Mouse (Mus musculus) erythroblast, adult 5-6 weeks (primary cell): Measurements from ENCODE around the gene Anapc15-ps. TPM values are rescaled to one million over a fixed set of nuclear protein-coding genes. Genes with fewer than 3 reads are reported as not detected.

Source experiments
- ATAC-seq: replicated peaks from 2 replicates; pipeline ENCODE4 v1.8.0; 2016; ENCODE audit warnings: moderate number of reproducible peaks, mild to moderate bottlenecking, moderate TSS enrichment, inconsistent platforms; ENCODE audit not compliant: poor library complexity, low FRiP score, severe bottlenecking
- total RNA-seq, 2 experiments: library from RNA; stranded (forward) in 1 of 2; stranded (reverse) in 1 of 2; fragments of 150-400 nt in 1 of 2; fragments of 200-764, 138-1000 nt in 1 of 2; gene quantifications; 2 replicates each; pipeline versions ENCODE4 v1.2.3 to v1.2.4; 2015 to 2017; ENCODE audit warnings: low replicate concordance in 2 of 2

The Anapc15-ps gene
- total RNA-seq, 2 experiments from 2014 or later, result not detected

DNA sequence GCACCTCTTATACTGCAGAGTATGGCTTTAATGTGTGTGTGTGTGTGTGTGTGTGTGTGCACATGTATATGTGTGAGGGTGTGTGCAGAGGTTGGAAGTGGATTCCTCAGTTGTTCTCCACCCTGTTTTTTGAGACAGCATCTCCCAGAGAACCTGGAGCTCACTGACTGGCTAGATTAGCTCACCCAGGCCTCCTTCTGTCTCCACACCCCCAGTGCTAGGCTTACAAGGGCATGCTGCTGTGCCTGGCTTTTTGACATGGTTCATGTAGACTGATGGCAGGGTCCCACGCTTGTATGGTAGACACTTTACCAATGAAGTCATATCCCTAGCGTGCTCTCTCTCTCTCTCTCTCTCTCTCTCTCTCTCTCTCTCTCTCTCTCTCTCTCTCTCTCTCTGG lies 3.1 kb upstream of the Anapc15-ps start:
- no peak for ATAC-seq

DNA sequence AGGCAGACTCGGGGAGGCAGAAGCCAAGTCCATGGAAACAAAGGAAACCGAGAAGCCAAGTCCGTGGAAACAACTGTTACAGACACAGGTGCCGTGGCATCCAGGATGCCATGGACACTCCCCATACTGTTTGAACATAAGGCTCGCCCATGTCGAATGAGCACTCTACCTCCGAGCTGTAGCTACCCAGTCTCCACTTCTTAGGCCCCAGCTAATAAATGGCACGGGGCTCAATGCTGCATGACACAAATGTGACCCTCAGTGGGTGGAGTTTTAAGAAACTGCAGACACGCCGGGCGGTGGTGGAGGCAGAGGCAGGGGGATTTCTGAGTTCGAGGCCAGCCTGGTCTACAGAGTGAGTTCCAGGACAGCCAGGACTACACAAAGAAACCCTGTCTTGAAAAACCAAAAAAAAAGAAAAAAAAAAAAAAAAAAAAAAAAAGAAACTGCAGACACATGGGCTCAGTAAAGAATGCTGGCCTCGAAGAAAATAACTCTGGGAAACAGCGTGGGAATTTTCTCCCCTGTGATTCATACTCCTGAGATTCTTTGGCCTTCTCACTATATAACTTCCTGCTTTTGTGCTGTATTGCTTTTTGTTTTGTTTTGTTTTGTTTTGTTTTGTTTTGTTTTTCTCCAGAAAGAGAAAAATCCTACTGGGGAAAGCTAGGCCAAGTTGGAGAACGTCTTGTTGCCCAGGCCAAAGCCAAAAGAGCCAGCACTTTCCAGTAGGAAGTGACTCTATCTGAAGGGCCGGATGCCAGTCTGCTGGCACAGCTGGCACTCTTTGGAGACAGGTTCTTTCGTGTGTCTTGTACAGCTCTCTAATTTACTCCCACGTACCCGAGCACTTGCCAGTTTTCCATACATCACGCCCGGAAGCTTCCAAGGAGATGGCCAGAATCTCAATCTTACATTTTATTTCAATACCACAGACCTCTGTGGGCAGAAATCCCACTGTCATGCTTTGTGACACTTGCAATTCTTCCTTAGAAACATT lies 2.2 kb downstream of the Anapc15-ps start:
- no peak for ATAC-seq

DNA sequence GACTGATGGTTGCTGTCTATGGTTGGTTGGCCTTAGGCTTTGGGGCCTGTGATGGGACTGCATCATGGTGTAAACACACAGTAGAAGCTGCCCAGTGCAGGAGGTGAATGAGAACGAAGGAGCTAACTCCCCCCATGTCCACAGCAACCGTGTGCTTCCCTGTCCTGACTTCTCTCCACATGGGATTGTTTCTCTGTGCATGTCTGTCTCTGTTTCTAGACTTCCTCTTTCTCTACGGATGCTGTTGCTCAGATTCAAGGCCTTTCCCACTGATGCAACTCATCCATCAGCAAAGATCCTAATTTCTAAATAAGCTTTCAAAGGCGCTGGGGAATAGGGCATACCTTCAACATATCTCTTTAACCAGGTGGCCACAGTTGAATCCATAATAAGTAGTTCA lies 3.4 kb downstream of the Anapc15-ps start:
- ATAC-seq, result no peak

DNA sequence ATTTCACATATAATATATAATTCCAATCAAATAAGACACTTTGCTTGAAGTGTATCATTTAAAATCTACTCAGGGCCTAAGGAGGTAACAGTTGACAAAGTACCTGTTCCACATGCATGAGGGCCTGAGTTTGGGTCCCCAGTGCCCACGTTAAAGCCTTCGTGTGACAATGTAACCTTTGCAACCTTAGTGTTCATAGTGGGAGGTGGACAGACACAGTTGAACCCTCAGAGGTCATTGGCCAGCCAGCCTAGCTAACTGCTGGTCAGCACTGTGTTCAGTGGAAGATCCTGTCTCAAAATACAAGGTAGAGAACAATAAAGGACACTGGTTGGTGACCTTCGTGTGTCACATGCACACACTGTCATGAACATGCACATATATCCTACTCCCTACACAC lies 4.2 kb downstream of the Anapc15-ps start:
- ATAC-seq, result no peak

DNA sequence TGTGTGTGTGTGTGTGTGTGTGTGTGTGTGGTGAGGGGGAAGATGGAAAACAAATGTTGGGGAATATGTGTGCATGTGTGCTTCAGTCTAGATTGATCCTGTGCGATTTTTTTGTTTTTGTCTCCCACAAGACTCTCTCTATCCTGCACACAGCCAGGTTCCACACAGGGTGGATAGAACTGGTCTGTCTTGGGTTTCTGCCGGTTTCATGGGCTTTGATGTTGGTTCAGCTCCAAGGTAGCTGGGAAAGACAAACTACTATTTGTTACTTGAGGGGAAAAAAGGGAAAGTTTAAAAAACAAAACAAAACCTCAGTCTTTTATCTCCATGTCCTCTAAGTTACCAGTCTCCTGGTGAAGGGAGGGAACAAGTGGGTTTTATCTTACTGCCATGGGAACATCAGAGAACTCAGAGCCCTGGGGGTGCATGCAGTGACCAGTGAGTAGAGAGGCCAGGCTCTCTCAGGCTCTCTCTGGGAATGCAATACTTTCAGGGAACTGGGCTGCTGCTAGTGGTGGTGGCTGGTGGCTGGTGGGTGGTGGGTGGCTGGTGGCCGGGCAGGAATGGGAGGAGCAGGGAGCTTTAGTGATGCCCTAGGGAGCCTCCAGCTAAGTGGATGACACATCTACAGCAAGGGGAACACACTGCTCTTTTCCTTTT lies 5.8 kb downstream of the Anapc15-ps start:
- ATAC-seq, result no peak

- ATAC-seq, result no peak
Observed at GRCm38 (mm10) chr10:95666791-95667190, 6.5 kb downstream of the Anapc15-ps start.

DNA sequence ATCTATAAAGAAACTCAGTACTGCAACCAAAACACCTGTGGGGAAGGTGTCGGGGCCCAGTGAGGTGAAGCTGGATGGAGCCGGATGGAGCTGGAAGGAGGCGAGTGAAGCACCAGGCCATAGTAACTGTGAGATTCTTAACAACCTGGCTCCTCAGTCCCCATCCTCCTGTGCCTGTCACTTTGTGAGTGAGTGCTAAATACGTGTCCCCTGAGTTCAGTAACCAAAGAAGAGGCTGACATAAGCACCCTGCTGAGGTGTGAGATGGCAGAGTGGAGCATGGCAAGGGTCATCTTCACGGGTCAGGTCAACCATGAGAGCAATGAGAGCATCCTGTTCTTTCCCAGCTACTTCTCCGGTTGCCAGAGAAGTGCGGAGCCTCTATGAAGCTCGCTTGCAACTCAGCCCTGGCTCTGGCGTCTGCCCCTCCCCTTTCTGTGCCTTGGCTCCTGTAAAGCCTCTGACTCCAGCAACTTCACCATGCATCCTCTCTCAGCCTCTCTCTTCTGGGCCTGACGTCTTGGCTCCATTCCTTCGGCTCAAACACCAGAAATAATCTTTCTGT lies 7.7 kb downstream of the Anapc15-ps start:
- no peak for ATAC-seq

DNA sequence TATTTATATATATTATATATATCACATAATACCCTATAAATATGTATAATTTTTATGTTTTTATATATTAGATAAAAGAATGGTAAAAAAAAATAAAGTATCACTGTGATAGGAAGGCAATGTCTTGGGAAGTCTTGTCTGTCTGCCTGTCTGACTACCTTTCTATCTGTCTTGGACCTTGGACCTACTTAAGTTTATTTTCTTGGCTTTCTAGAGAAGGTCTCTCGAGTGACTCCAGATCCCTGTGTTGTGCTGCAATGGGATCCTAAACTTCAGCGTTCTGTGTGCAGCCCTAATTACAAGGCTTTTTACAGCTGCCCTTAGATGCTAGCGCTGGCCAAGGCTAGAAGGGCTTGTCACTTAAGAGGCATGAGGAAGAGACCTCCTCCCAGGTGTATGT lies 8.6 kb downstream of the Anapc15-ps start:
- no peak for ATAC-seq

- ATAC-seq, result no peak
Observed at GRCm38 (mm10) chr10:95660356-95660755, 12.9 kb downstream of the Anapc15-ps start.

GRCm38 (mm10) chr10:95659471-95660150 lies 13.6 kb downstream of the Anapc15-ps start:
- no peak for ATAC-seq

GRCm38 (mm10) chr10:95658836-95659343 lies 14.4 kb downstream of the Anapc15-ps start:
- no peak for ATAC-seq

- ATAC-seq, result no peak
Observed at GRCm38 (mm10) chr10:95656236-95657225, 16.7 kb downstream of the Anapc15-ps start.

DNA sequence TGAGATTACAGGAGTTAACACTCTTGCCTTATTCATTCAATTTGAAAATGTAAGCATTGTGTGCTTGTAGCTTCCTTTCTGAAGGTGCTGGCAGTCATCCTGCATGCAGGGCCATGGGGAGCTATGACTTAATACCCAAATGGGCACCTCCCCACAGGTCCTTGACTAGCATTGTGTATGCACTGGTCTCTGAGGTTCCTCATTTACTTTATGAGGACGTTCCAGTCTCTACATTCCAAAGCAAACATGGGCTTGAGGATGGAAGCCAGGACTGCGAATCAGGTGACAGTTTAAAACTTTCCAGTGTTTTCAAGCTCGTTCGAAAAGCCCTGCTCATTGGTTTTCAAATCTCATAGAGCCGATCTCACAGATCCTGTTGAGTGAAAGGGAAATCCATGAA lies 21.1 kb downstream of the Anapc15-ps start:
- ATAC-seq, result no peak

GRCm38 (mm10) chr10:95648326-95648888 lies 24.8 kb downstream of the Anapc15-ps start:
- ATAC-seq, result no peak

GRCm38 (mm10) chr10:95647128-95647527 lies 26.1 kb downstream of the Anapc15-ps start:
- ATAC-seq, result no peak

DNA sequence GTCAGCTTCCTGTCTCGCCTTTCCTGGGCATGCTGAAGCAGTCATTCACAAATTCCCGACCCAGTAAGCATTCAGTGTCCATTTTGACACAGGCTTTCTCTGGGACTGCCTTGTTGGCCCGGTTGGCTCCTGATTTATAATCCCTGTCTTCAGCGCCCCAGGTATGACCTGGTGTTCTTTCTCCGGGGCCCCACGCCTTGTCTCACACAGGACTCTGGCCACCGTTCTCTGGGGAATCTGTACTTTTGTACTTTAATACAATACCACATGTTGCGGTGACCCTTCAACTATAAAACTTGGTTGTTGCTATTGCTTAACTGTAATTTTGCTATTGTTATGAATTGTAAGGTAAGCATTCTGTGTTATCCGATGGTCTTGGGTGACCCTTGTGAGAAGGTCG lies 26.7 kb downstream of the Anapc15-ps start:
- ATAC-seq, result no peak

DNA sequence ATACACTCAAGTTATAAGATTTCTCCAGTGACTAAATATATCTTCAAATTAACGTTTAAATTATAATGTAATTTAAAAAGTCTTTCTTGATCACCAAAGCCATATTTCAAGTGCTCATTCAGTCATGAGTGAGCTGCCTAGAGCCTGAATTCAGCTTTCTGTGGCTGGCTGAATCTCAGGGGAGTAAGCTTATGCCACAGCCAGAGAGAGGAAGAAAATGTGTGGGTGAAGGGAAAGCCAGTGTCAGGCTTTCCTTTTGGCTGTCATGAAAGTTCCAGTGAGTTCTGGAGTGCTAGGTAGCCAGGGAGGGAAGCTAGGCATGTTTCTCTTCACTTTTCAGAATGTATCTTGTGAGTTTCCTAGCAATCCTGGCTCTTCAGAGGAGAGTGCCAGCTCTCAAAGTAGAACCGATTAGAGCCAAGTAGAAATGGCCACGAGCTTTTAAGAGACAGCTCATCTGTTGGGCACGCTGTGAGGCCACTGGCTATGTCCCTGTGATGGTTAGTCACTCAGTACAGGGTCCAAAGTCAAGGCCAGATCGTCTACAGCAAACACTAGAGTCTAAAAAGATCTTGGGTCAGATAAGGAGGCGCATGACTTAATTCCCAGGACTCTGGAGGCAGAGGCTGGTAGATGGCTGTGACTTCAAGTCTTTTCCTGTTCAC lies 29.4 kb downstream of the Anapc15-ps start:
- ATAC-seq, result no peak

- ATAC-seq, result no peak
Observed at GRCm38 (mm10) chr10:95643042-95643441, 30.2 kb downstream of the Anapc15-ps start.
